Mouse (Mus musculus) embryonic fibroblast, embryonic 13.5 days (primary cell): ENCODE data around the gene Irf8.

Experiments used
- CTCF ChIP-seq: IDR thresholded peaks from 2 replicates; pipeline ENCODE4 v1.5.1; 2011; ENCODE audit warnings: mild to moderate bottlenecking, control low read depth, low read length, moderate library complexity, borderline replicate concordance; ENCODE audit not compliant: insufficient read depth
- POLR2A ChIP-seq: IDR thresholded peaks from 2 replicates; pipeline ENCODE4 v1.6.1; 2011; ENCODE audit warnings: low read depth, mild to moderate bottlenecking, control low read depth, low read length, moderate library complexity

GRCm38 (mm10) chr8:120743898-120744290 is 7.7 kb downstream of the Irf8 start:
- TF ChIP-seq CTCF = no peak
- no peak for TF ChIP-seq POLR2A
